Mouse (Mus musculus): Measurements from ENCODE around the gene Aig1. TPM values are rescaled to one million over a fixed set of nuclear protein-coding genes. Genes with fewer than 3 reads are reported as not detected.

Aig1 gene
- polyA plus RNA-seq (2014; fragmentation: Illumina TruSeq; extraction: RNeasy Lipid Tissue Mini Kit (QIAGEN cat#74804); ENCODE audit: low read depth, low replicate concordance) = 29.2 TPM

DNA sequence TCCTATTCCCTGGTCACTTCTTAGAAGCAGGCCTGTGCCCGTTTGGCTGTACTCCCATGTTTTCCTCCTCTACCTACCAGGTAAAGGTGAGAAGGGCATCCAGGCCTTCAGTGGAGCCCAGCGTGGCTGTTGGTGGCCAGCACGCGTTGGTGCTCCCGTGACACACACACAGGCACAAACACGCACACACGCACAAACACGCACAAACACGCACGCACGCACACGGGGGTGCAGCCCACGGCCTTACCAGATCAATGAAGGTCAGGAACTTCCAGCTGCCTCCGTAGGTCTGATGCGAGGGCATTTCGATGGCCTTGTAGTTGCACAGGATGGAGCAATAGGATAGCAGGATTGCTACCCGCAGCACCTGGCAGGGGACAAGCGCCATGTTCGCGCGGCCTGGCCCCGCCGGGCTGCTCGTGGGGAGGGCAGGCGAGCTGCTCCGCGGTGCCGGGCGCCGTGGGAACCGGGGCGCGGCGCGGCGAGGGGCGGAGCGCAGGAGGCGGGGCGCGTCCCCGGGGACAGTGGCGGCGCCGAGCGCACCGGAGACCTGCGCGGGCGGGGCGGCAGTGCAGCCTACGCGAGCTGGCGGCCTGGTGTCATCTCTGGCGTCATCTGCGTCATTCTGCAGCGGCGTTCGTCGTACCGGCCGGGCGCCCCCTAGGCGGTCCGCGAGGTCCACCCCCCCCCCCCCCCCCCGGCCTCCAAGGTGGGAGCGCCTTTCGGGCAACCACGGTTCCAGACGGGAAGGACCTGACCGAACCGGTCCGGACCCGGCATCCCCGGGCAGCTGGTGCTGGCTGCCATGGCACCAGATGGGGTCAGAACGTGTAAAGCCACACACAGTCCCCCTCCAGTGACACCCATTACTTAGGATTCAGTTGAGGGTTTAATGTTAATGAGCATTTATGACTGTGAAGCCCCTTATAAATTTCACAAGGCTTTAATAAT is at the start of gene Aig1:
Gene Aig1, minus strand, starts transcription at position 610 of the 951 bp plus-strand sequence.

Other genes with a start within 250 kb of the Aig1 start
- 14.1 TPM for gene Hivep2, start 97.1 kb upstream of the Aig1 start, polyA plus RNA-seq (2014; fragmentation: Illumina TruSeq; extraction: RNeasy Lipid Tissue Mini Kit (QIAGEN cat#74804); ENCODE audit: low read depth, low replicate concordance)

All from adipose tissue, adult 10 weeks (tissue).